Mouse (Mus musculus) heart, adult 2 months (tissue): ENCODE results near the gene Hoxc8. TPM values are rescaled to one million over a fixed set of nuclear protein-coding genes. Genes with fewer than 3 reads are reported as not detected.

Experiments
- DNase-seq, 2 experiments: peaks; one replicate each; pipeline ENCODE4 v3.0.0; 2021
- H3K27ac ChIP-seq: fragments of 200-600 bp; 2 replicates; pipeline ENCODE4 v1.8.1; 2022
- H3K27me3 ChIP-seq: fragments of 200-500 bp; 2 replicates; pipeline ENCODE4 v1.6.1; 2012; ENCODE audit warnings: mild to moderate bottlenecking, low read length, inconsistent platforms, mixed read lengths; ENCODE audit not compliant: control insufficient read depth, insufficient read depth
- H3K36me3 ChIP-seq: fragments of 200-500 bp; 2 replicates; pipeline ENCODE4 v1.6.1; 2012; ENCODE audit warnings: low read length, inconsistent platforms; ENCODE audit not compliant: control insufficient read depth, insufficient read depth
- H3K4me1 ChIP-seq: fragments of 200-500 bp; 2 replicates; pipeline ENCODE4 v1.6.1; 2011; ENCODE audit warnings: low read length; ENCODE audit not compliant: control insufficient read depth, insufficient read depth
- H3K4me3 ChIP-seq: fragments of 200-600 bp; 2 replicates; pipeline ENCODE4 v1.8.1; 2022
- H3K79me2 ChIP-seq: fragments of 200-500 bp; replicated peaks from 2 replicates; pipeline ENCODE4 v1.6.1; 2012; ENCODE audit warnings: mild to moderate bottlenecking, inconsistent platforms, low read length, moderate library complexity, mixed read lengths; ENCODE audit not compliant: control insufficient read depth, insufficient read depth
- H3K9ac ChIP-seq: fragments of 200-500 bp; 2 replicates; pipeline ENCODE4 v1.6.1; 2012; ENCODE audit warnings: low read depth, mild to moderate bottlenecking, control low read depth, inconsistent platforms, low read length, mixed read lengths
- CTCF ChIP-seq: fragments of 200-600 bp; IDR thresholded peaks from 2 replicates; pipeline ENCODE4 v1.8.1; 2022; ENCODE audit warnings: antibody characterized with exemption, mild to moderate bottlenecking, moderate library complexity
- EP300 ChIP-seq: fragments of 200-500 bp; IDR thresholded peaks from 2 replicates; pipeline ENCODE4 v1.6.1; 2011; ENCODE audit warnings: low read depth, low read length, control low read depth; ENCODE audit not compliant: insufficient read depth
- POLR2A ChIP-seq: fragments of 200-500 bp; IDR thresholded peaks from 2 replicates; pipeline ENCODE4 v1.6.1; 2011; ENCODE audit warnings: mild to moderate bottlenecking, low read depth, low read length, control low read depth; ENCODE audit not compliant: insufficient read depth
- WGBS: fragments of 180-500 bp; shearing (Covaris S2); methylation state at CpG from one replicate; pipeline ENCODE4 v1.1.7; 2018; 5-methylcytosine and 5-hydroxymethylcytosine counted together
- intact Hi-C: fragments of 180-260 bp; cut with DNase I; formaldehyde crosslinking; loops from one replicate; pipeline ENCODE4 v1.15.1; 2025
- polyA plus RNA-seq: library from polyadenylated mRNA; depleted of rRNA; stranded (reverse); fragments of >200 nt; gene quantifications from 2 replicates; pipeline ENCODE4 v1.2.3, GENCODE M21; 2012
- total RNA-seq, 2 experiments: library from RNA; stranded (reverse); gene quantifications; 2 replicates each; pipeline ENCODE4 v1.2.3; 2021

Gene Hoxc8
- total and polyA plus RNA-seq, 3 experiments, result not detected

DNA sequence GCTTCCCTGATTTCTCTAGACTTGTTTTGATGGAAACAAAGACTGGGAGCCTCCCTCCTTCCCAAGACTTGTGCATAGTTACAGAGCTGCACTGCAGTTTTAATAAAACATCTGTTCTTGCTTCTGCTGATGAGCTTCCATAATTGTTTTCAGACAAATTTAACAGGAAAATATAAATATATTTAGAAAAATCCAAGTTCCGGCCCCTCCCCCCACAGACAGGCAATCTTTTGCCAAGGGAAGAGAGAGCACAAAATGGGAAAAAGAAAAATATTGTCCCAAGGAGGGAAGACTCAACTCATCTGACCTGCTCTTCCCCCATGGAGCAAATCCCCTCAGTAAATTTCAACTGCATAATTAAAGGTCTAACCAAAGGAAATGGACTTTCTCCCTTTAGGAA lies 15.9 kb downstream of the Hoxc8 start:
- Histone ChIP-seq H3K4me3 (no peak overlapping the region), H3K79me2 (no peaks in the 10 kb centered on the region), H3K27ac (no peak overlapping the region), H3K36me3 (no peaks in the 10 kb centered on the region), H3K4me1 (no peaks in the 10 kb centered on the region), H3K27me3 (peaks cover 23% of the 10 kb centered on the region), H3K9ac (no peak overlapping the region)
- no peak for TF ChIP-seq CTCF
- no peak for TF ChIP-seq POLR2A
- TF ChIP-seq EP300, result no peak
- intact Hi-C loops, result no loop called here
- 6% methylated on average over 1 of the region's 1 CpGs for WGBS
- DNase-seq, result no peak

DNA sequence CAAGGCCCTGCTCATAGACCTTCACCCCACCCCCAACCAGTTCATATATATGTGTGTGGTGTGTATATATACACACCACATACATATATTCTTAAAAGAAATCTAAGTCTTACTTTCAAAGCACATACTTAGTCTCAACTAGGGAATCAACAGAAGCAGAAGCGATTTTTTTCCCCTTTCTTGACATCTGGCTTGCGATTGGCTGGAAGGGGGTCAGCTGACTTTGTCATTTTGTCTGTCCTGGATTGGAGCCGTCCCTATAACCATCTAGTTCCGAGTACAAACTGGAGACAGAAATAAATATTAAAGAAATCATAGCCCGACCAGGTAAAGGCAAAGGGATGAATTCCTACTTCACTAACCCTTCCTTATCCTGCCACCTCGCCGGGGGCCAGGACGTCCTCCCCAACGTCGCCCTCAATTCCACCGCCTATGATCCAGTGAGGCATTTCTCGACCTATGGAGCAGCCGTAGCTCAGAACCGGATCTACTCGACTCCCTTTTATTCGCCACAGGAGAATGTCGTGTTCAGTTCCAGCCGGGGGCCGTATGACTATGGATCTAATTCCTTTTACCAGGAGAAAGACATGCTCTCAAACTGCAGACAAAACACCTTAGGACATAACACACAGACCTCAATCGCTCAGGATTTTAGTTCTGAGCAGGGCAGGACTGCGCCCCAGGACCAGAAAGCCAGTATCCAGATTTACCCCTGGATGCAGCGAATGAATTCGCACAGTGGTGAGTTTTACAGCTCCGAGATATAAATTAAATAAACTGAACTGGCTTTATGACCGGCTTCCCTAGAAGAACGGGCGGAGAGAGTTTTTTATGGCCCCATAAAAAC lies 19.1 kb downstream of the Hoxc8 start:
- no peak for DNase-seq
- Histone ChIP-seq H3K36me3 (no peaks in the 10 kb centered on the region), H3K27me3 (peaks cover 30% of the 10 kb centered on the region), H3K4me3 (no peak overlapping the region), H3K9ac (no peak overlapping the region), H3K4me1 (no peaks in the 10 kb centered on the region), H3K79me2 (no peaks in the 10 kb centered on the region), H3K27ac (no peak overlapping the region)
- no peak for TF ChIP-seq CTCF
- no peak for TF ChIP-seq POLR2A
- TF ChIP-seq EP300, result no peak
- intact Hi-C loops, result no loop called here
- 4% methylated on average over 27 of the region's 27 CpGs for WGBS

DNA sequence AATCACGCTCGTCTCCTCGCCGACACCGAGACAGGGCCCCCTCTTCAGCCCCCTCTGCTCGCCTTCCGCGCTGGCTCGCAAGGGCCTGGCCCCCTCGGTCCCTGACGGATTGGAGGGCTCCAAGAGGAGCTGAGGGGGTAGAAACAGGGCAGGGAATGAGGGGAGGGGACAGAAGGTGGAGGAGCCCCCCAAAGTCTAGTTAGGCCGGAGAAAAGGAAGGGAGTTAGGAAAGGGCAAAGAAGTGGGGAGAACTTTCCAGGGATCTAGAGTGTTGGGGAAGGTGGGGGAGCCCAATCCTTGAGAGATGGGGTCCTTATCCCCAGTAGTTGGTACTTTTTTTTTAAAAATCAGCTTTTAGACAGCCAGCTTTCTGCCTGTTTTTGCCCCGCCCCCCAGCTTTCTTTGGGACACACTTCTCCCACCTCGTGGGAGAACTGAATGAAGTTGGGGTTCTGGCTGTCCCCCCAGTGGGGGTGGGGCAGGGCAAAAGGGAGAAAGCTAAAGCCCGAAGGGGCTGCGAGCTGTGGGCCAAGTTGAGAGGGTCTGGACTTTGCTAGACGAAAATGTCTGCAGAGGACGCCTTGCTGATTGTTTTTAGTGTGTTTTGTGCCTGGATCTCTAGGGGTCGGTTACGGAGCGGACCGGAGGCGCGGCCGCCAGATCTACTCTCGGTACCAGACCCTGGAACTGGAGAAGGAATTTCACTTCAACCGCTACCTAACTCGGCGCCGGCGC lies 19.9 kb downstream of the Hoxc8 start:
- DNase-seq, result no peak
- Histone ChIP-seq H3K79me2 (no peaks in the 10 kb centered on the region), H3K27ac (no peak overlapping the region), H3K36me3 (no peaks in the 10 kb centered on the region), H3K4me3 (no peak overlapping the region), H3K9ac (no peak overlapping the region), H3K27me3 (peaks cover 33% of the 10 kb centered on the region), H3K4me1 (no peaks in the 10 kb centered on the region)
- intact Hi-C loops, result no loop called here
- 5% methylated on average over 31 of the region's 31 CpGs for WGBS
- TF ChIP-seq EP300, result no peak
- TF ChIP-seq CTCF, result no peak
- no peak for TF ChIP-seq POLR2A

DNA sequence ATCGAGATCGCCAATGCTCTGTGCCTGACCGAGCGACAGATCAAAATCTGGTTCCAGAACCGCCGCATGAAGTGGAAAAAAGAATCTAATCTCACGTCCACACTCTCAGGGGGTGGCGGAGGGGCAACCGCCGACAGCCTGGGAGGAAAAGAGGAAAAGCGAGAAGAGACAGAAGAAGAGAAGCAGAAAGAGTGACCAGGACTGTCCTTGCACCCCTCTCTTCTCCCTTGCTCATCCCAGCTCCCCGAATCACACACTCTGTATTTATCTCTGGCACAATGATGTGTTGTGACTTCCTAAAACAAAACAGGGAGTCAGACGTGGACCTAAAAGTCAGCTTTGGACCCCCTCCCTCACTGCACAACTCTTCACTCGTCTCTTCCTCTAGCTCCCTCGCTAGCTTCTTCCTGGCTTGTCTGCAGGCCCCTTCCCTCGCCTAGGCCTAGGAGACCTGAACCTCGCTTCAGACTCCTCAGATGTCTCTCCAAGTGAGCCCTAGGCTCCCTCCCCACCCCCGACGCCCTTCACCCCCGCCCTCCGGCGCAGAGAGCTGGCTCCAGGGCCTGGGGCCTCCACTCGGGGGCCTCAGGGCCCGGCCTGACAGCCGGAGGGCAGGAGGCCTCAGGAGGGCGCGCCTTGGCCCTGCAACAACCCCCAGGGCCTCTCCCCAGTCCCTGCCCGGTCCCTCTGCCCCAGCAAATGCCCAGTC lies 20.6 kb downstream of the Hoxc8 start:
- DNase-seq, result no peak
- H3K27ac ChIP-seq, result no peak overlapping the region
- peaks cover 30% of the 10 kb centered on the region for H3K27me3 ChIP-seq
- intact Hi-C loops, result no loop called here
- no peaks in the 10 kb centered on the region for H3K4me1 ChIP-seq
- TF ChIP-seq POLR2A (no peak), CTCF (no peak), EP300 (no peak)
- H3K4me3 ChIP-seq, result no peak overlapping the region
- H3K36me3 ChIP-seq, result no peaks in the 10 kb centered on the region
- 8% methylated on average over 28 of the region's 28 CpGs for WGBS
- H3K79me2 ChIP-seq, result no peaks in the 10 kb centered on the region
- H3K9ac ChIP-seq, result no peak overlapping the region

DNA sequence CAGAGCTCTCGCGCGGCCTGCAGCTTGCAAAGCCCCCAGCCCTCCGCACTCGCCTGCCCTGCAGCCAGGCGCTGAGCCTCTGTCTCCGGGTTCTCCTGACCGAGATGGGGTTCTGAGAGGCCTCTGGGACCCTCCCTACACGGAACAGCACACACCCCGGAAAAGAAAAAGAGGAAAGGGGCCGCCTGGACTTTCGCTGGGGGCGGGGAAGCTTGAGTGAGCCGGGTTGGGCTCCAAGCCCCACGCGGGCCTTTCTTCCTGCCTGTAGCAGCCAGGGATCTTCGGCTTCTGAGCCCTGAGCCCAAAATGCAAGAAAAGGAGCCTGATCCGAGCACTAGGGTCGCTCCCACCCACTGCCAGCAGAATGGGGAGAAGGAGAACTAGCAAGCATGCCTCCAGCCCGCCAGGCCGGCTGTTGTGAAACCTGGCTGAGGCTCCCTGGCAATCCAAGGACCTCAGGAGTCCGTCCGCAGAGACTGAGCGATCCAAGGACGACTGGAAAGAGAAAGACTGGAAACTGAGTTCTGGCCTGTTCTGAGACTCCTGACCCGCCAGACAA lies 21.6 kb downstream of the Hoxc8 start:
- intact Hi-C loops, result no loop called here
- TF ChIP-seq EP300, result no peak
- TF ChIP-seq CTCF, result no peak
- no peak for TF ChIP-seq POLR2A

More for the DNA sequence above, 21.6 kb downstream of the Hoxc8 start:
- H3K4me3 ChIP-seq, result no peak overlapping the region
- no peaks in the 10 kb centered on the region for H3K79me2 ChIP-seq
- no peak overlapping the region for H3K27ac ChIP-seq
- H3K9ac ChIP-seq, result no peak overlapping the region
- DNase-seq, result no peak
- peaks cover 33% of the 10 kb centered on the region for H3K27me3 ChIP-seq
- no peaks in the 10 kb centered on the region for H3K4me1 ChIP-seq
- 7% methylated on average over 26 of the region's 26 CpGs for WGBS
- no peaks in the 10 kb centered on the region for H3K36me3 ChIP-seq
